Mouse (Mus musculus) splenic B cell, adult 2 months (primary cell): ENCODE measurements at regions not wholly inside any gene's neighbourhood (a gene's known extent, or its start where the extent isn't known, plus 50 kb on each side); places are given as distances from the start of the nearest gene placed in this dataset.

Experiments used
- DNase-seq: peaks from one replicate; pipeline ENCODE4 v3.0.0-alpha.2; 2011; ENCODE audit warnings: low read depth, low spot score
- H3K27me3 ChIP-seq: 2 replicates; pipeline ENCODE4 v1.6.1; 2012; ENCODE audit warnings: mild to moderate bottlenecking, low read length, moderate library complexity, mixed read lengths; ENCODE audit not compliant: control insufficient read depth, poor library complexity, insufficient read depth, severe bottlenecking
- H3K36me3 ChIP-seq: 2 replicates; pipeline ENCODE4 v1.6.1; 2012; ENCODE audit warnings: mild to moderate bottlenecking, low read length, moderate library complexity, mixed read lengths; ENCODE audit not compliant: control insufficient read depth, poor library complexity, insufficient read depth, severe bottlenecking

DNA sequence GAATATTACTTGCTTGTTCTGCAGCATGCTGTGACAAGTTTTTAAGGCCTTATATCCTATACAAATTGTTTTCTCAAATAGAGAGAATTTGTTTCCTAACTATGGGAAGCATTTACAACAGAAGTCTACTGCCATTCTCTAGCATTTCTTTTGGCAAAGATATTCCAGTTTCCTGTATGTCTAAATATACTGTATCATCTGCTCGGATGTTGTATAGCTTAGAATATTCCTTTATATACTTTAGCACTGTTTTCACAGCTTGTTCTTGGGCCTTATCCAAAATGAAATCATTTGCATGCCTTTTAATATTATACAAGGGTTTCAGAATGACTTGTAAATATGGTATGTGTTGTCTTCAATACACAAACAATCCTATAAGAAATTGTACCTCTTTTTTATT, 92.1 kb upstream of the Ins2 start:
- Histone ChIP-seq H3K36me3 (no peaks in the 10 kb centered on the region), H3K27me3 (no peaks in the 10 kb centered on the region)
- DNase-seq, result no peak

DNA sequence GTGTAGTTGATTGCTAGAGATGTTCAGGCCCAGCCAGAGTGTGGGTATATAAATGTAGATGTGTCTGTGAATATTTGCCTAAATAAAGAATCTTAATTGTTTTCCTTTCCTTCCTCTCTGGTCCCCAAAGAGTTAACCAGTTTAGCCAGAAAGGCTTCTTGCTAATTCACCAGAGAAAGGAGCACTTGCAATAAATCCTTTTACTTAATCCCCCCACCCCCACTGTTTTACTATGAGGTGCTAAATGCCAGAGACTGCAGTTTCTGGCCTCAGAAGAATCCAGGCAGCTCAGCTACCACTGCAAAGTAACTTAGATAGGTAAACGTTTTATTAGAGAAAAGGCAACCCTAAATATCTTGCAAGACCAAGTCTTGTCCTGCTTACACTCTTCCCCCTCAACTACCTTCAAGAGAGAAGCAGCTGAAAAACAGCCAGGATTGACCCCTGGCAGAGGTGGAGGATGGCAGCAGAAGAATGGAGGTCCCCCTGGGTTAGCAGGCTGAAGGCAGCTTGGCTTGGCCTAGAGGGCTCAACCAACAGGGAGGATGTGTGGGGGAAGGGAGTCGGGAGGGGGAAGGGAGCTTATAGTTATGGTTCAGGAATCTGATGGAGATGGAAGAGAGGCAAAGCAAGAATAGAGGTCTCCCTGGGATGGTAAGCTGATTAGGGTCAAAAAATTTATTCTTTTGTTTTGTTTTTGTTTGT, 87.9 kb upstream of the Ins2 start:
- H3K27me3 ChIP-seq, result no peaks in the 10 kb centered on the region
- H3K36me3 ChIP-seq, result no peaks in the 10 kb centered on the region
- no peak for DNase-seq

DNA sequence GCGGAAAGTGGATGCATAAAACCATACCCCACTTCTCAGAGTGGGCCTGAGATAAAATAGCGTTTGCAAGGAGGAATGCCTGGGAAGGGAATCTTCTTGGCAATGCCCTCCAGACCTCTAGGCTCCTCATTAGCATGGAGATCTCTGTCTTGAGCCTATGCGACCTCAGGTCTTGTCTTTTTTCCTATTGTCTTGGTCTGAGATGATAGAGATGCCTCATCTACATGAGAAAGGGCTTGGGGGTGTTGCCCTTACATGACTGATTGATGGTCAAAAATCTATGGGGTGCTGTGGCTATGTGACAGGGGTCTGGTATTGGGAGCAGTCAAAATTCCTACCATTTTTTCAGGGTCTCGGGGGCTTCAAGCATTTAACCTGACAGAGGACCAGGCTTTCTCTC, 67.5 kb upstream of the Ins2 start:
- Histone ChIP-seq H3K27me3 (no peaks in the 10 kb centered on the region; the same call in 1 of the 2 replicates), H3K36me3 (no peaks in the 10 kb centered on the region)
- DNase-seq, result no peak

DNA sequence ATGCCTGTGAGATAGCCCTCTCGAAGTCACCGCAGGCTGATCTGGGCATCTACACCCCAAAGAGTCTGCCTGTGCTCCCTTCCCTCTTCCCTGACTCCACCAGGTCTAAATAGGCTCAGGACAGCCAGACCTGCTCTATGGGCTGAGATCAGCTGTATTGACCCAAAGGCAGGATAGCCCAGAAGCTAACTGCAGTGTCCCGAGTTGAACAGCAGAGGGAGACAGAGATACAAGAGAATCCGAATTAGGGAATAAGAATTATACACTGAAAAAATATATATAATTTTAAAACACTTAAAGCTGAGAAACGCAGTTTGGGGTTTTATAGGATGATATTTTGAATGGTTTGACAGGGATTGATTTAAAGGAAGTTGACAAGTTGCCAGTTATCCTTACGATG, 56.2 kb upstream of the Ins2 start:
- peak; percentile 46 for DNase-seq

DNA sequence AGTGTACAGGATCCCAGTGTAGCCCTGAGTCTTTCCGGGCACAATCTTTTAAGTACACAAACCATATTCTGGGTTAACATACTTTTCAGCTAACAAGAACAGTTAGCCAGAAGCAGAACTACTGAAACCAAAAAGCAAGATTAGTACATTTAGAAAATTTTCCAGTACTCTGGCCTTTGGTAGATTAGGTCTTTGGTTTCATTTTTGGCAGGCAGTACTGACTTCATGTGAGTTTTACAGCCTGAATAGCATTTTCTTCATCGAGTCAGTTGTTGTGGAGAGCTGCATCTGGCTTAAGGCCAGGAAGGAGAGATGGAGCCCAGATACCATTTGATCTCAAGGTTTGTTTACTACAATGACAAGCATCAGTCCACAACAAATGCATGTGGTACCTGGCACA, 51.3 kb upstream of the Ins2 start:
- no peaks in the 10 kb centered on the region for H3K27me3 ChIP-seq
- DNase-seq, result no peak

More for the DNA sequence above, 56.2 kb upstream of the Ins2 start:
- H3K36me3 ChIP-seq, result no peaks in the 10 kb centered on the region
- H3K27me3 ChIP-seq, result no peaks in the 10 kb centered on the region

More for the DNA sequence above, 51.3 kb upstream of the Ins2 start:
- H3K36me3 ChIP-seq, result no peaks in the 10 kb centered on the region
